In genomic region chr19:49830918-49831317, GRCm38 (mm10) we compare ENCODE assay signal across 14 mouse cellular contexts.
A peak's percentile ranks its signal among the peaks of the same experiment; 100 is the strongest.
DNase-seq lines count a peak whose midpoint lies in the region; ATAC-seq and TF ChIP-seq lines count a peak whose summit lies in the region.
"Had no signal": no experiment of that assay in that cellular context is flagged by ENCODE, and none has a peak within 500 bp of the region (broad histone marks: within the 10 kb centered on the region; RNA-seq: fewer than 3 reads in every experiment).

No protein-coding gene starts in this region.

- no peaks in the 10 kb centered on the region for H3K36me3 ChIP-seq in heart, embryonic 15.5 days
- H3K36me3 ChIP-seq in kidney, postnatal 0 days (ENCODE audit: insufficient read depth, low read length): no peaks in the 10 kb centered on the region
- no peaks in the 10 kb centered on the region for H3K36me3 ChIP-seq in midbrain, embryonic 14.5 days (ENCODE audit: control insufficient read depth, insufficient read depth, low read length)
- no peaks in the 10 kb centered on the region for H3K36me3 ChIP-seq in midbrain, embryonic 15.5 days (replicated peaks)

- peaks cover 5% of the 10 kb centered on the region for H3K4me1 ChIP-seq in heart, embryonic 15.5 days (replicated peaks)
- no peaks in the 10 kb centered on the region for H3K4me1 ChIP-seq in kidney, postnatal 0 days (replicated peaks; ENCODE audit: insufficient read depth, low read length)
- H3K4me1 ChIP-seq in midbrain, embryonic 14.5 days (ENCODE audit: control insufficient read depth, insufficient read depth, low read length): 0 out of 2 replicates have a peak, but pooled peaks cover 4% of the 10 kb centered on the region
- no peaks in the 10 kb centered on the region for H3K4me1 ChIP-seq in midbrain, embryonic 15.5 days

- no peaks in the 10 kb centered on the region for H3K27me3 ChIP-seq in heart, embryonic 15.5 days
- H3K27me3 ChIP-seq in kidney, postnatal 0 days (ENCODE audit: insufficient read depth, low read length): no peaks in the 10 kb centered on the region
- H3K27me3 ChIP-seq in midbrain, embryonic 14.5 days (ENCODE audit: control insufficient read depth, insufficient read depth, low read length): no peaks in the 10 kb centered on the region
- no peaks in the 10 kb centered on the region for H3K27me3 ChIP-seq in midbrain, embryonic 15.5 days (replicated peaks)

- WGBS in heart, embryonic 15.5 days: 18% methylated on average over 6 of the region's 6 CpGs
- 22% methylated on average over 6 of the region's 6 CpGs for WGBS in kidney, postnatal 0 days
- 60% methylated on average over 6 of the region's 6 CpGs for WGBS in midbrain, embryonic 14.5 days
- 48% methylated on average over 6 of the region's 6 CpGs for WGBS in midbrain, embryonic 15.5 days

- no peak for ATAC-seq in heart, embryonic 15.5 days (replicated peaks; ENCODE audit: insufficient number of reproducible peaks, insufficient read depth, low FRiP score, low read depth)
- peak; percentile 33; the same call in 1 of the 2 replicates for ATAC-seq in kidney, postnatal 0 days (replicated peaks; ENCODE audit: low FRiP score, low read depth)
- ATAC-seq in midbrain, embryonic 14.5 days (ENCODE audit: low FRiP score, low TSS enrichment): no peak
- no peak for ATAC-seq in midbrain, embryonic 15.5 days (replicated peaks)

- no peak for DNase-seq in heart, adult 9 months (ENCODE audit: low spot score in 2 of 2)
- DNase-seq in kidney, postnatal 0 days (ENCODE audit: low spot score): peak; percentile 64
- no peak for DNase-seq in kidney, adult 11 months
- peak; percentile 17 for DNase-seq in midbrain, embryonic 14.5 days
- DNase-seq in retina, postnatal 1 day: peak; percentile 26
- no peak for DNase-seq in gastrocnemius, postnatal 10 days
- DNase-seq: adrenal gland, postnatal 25 days; cerebellum, postnatal 14 days; heart, postnatal 4 days; kidney, postnatal 14 days; lung, adult 18-20 months; right cerebral cortex, postnatal 14 days had no signal

- H3K4me3 ChIP-seq in heart, embryonic 15.5 days: no peak overlapping the region
- H3K4me3 ChIP-seq in kidney, postnatal 0 days (replicated peaks; ENCODE audit: low read depth, low read length): no peak overlapping the region
- H3K4me3 ChIP-seq in midbrain, embryonic 14.5 days (replicated peaks; ENCODE audit: low read depth, low read length): no peak overlapping the region
- H3K4me3 ChIP-seq in midbrain, embryonic 15.5 days: no peak overlapping the region

- H3K9ac ChIP-seq in heart, embryonic 15.5 days: no peak overlapping the region
- H3K9ac ChIP-seq in kidney, postnatal 0 days (ENCODE audit: low read depth, low read length): no peak overlapping the region
- H3K9ac ChIP-seq in midbrain, embryonic 14.5 days (replicated peaks; ENCODE audit: low read length): peak overlapping the region; percentile 29; the same call in 1 of the 2 replicates
- no peak overlapping the region for H3K9ac ChIP-seq in midbrain, embryonic 15.5 days

- H3K9me3 ChIP-seq in heart, embryonic 15.5 days (replicated peaks): no peaks in the 10 kb centered on the region
- H3K9me3 ChIP-seq in kidney, postnatal 0 days (replicated peaks; ENCODE audit: low read length): no peaks in the 10 kb centered on the region
- no peaks in the 10 kb centered on the region for H3K9me3 ChIP-seq in midbrain, embryonic 14.5 days (ENCODE audit: control insufficient read depth, low read length)
- H3K9me3 ChIP-seq in midbrain, embryonic 15.5 days: no peaks in the 10 kb centered on the region

- no peak for TF ChIP-seq CTCF in kidney, postnatal 0 days (IDR thresholded peaks at IDR 0.05; ENCODE audit: low read depth)

- H3K27ac ChIP-seq in heart, embryonic 15.5 days: no peak overlapping the region
- H3K27ac ChIP-seq in kidney, postnatal 0 days: no peak overlapping the region
- H3K27ac ChIP-seq in midbrain, embryonic 14.5 days (replicated peaks; ENCODE audit: low read depth, low read length): peak overlapping the region; percentile 52; the same call in 1 of the 2 replicates
- H3K27ac ChIP-seq in midbrain, embryonic 15.5 days: no peak overlapping the region

- peak overlapping the region; percentile 29; the same call in 1 of the 2 replicates for H3K4me2 ChIP-seq in heart, embryonic 15.5 days
- H3K4me2 ChIP-seq in kidney, postnatal 0 days (ENCODE audit: low read length): no peak overlapping the region
- H3K4me2 ChIP-seq in midbrain, embryonic 14.5 days (ENCODE audit: low read length): 0 out of 2 replicates have a peak overlapping the region, but pooled peaks have one; percentile 2
- no peak overlapping the region for H3K4me2 ChIP-seq in midbrain, embryonic 15.5 days

Comparison
In these comparisons a context has a peak if more than half of its experiments do, and no peak if none do; other contexts are left out.
1. H3K4me2 ChIP-seq: peak in heart, embryonic 15.5 days (single experiment) and midbrain, embryonic 14.5 days (single experiment); none in kidney, postnatal 0 days (single experiment) and midbrain, embryonic 15.5 days (single experiment).
2. DNase-seq: peak in kidney, postnatal 0 days (single experiment), midbrain, embryonic 14.5 days (single experiment) and retina, postnatal 1 day (single experiment); none in heart, adult 9 months (0 of 2), kidney, adult 11 months (single experiment) and gastrocnemius, postnatal 10 days (single experiment).